Mouse (Mus musculus) midbrain, embryonic 13.5 days (tissue): Measurements from ENCODE around the gene Yy1. TPM values are rescaled to one million over a fixed set of nuclear protein-coding genes. Genes with fewer than 3 reads are reported as not detected.
A peak's percentile ranks its signal among the peaks of the same experiment; 100 is the strongest.

Source experiments
- ATAC-seq: fragments of 200-750 bp; cut with Nextera tagmentation; 2 replicates; pipeline ENCODE4 v1.8.0; 2017; ENCODE audit warnings: mild to moderate bottlenecking, moderate TSS enrichment, moderate library complexity
- H3K27ac ChIP-seq: fragments of 300-500 bp; sonication (generic); 2 replicates; pipeline ENCODE4 v1.5.1; 2015; ENCODE audit warnings: inconsistent platforms, mild to moderate bottlenecking, moderate library complexity
- H3K27me3 ChIP-seq: fragments of 300-500 bp; sonication (generic); 2 replicates; pipeline ENCODE4 v1.6.1; 2015; ENCODE audit warnings: mild to moderate bottlenecking, inconsistent platforms
- H3K36me3 ChIP-seq: fragments of 300-500 bp; sonication (generic); 2 replicates; pipeline ENCODE4 v1.6.1; 2015; ENCODE audit warnings: mild to moderate bottlenecking, inconsistent platforms
- H3K4me1 ChIP-seq: fragments of 300-500 bp; sonication (generic); replicated peaks from 2 replicates; pipeline ENCODE4 v1.6.1; 2015; ENCODE audit warnings: inconsistent platforms
- H3K4me2 ChIP-seq: fragments of 300-500 bp; sonication (generic); replicated peaks from 2 replicates; pipeline ENCODE4 v1.6.1; 2015; ENCODE audit warnings: moderate library complexity, mild to moderate bottlenecking, inconsistent platforms
- H3K4me3 ChIP-seq: fragments of 300-500 bp; sonication (generic); replicated peaks from 2 replicates; pipeline ENCODE4 v1.5.1; 2015; ENCODE audit warnings: mild to moderate bottlenecking, inconsistent platforms
- H3K9ac ChIP-seq: fragments of 300-500 bp; sonication (generic); replicated peaks from 2 replicates; pipeline ENCODE4 v1.6.1; 2015; ENCODE audit warnings: mild to moderate bottlenecking, inconsistent platforms
- H3K9me3 ChIP-seq: fragments of 300-500 bp; sonication (generic); 2 replicates; pipeline ENCODE4 v1.6.1; 2016; ENCODE audit warnings: mild to moderate bottlenecking, inconsistent platforms
- WGBS: fragments of 180-500 bp; shearing (Covaris S2); methylation state at CpG from one replicate; pipeline ENCODE4 v1.1.7; 2015; 5-methylcytosine and 5-hydroxymethylcytosine counted together
- polyA plus RNA-seq: library from polyadenylated mRNA; unstranded; fragments of >200 nt; fragmentation: Nextera tagmentation; extraction: Ambion mirVana; gene quantifications from 2 replicates; pipeline ENCODE4 v1.2.1, GENCODE M21; 2015

The Yy1 gene
- 14.7 and 17.4 TPM in 2 replicates for polyA plus RNA-seq

GRCm38 (mm10) chr12:108792546-108793452 lies at the start of gene Yy1:
Gene Yy1 (plus strand): TSS chr12:108792973.
- peak within 1 kb of the TSS; percentile 60 for H3K4me2 ChIP-seq
- peak; percentile 93 for ATAC-seq
- under 1% methylated on average over 85 of the region's 127 CpGs for WGBS
- no peaks in the 10 kb centered on the region for H3K27me3 ChIP-seq
- H3K9me3 ChIP-seq, result no peaks in the 10 kb centered on the region
- H3K4me1 ChIP-seq, result peaks cover 44% of the 10 kb centered on the region
- peak within 1 kb of the TSS; percentile 93 for H3K9ac ChIP-seq
- no peaks in the 10 kb centered on the region for H3K36me3 ChIP-seq
- peak within 1 kb of the TSS; percentile 98 for H3K27ac ChIP-seq
- H3K4me3 ChIP-seq, result peak within 1 kb of the TSS; percentile 100

GRCm38 (mm10) chr12:108745990-108746389 lies 46.8 kb upstream of the Yy1 start:
- Histone ChIP-seq H3K4me1 (no peaks in the 10 kb centered on the region), H3K9me3 (no peaks in the 10 kb centered on the region), H3K27me3 (no peaks in the 10 kb centered on the region), H3K9ac (no peak overlapping the region), H3K36me3 (no peaks in the 10 kb centered on the region), H3K4me3 (no peak overlapping the region), H3K27ac (no peak overlapping the region), H3K4me2 (no peak overlapping the region)
- ATAC-seq, result no peak

GRCm38 (mm10) chr12:108749019-108749418 lies 43.8 kb upstream of the Yy1 start:
- 53% methylated on average over 6 of the region's 6 CpGs for WGBS
- Histone ChIP-seq H3K4me1 (0 out of 2 replicates have a peak, but pooled peaks cover 2% of the 10 kb centered on the region), H3K9me3 (no peaks in the 10 kb centered on the region), H3K9ac (no peak overlapping the region), H3K4me2 (no peak overlapping the region), H3K4me3 (no peak overlapping the region), H3K36me3 (no peaks in the 10 kb centered on the region), H3K27ac (no peak overlapping the region), H3K27me3 (no peaks in the 10 kb centered on the region)
- ATAC-seq, result no peak

GRCm38 (mm10) chr12:108749454-108749853 lies 43.3 kb upstream of the Yy1 start:
- Histone ChIP-seq H3K4me3 (no peak overlapping the region), H3K27me3 (no peaks in the 10 kb centered on the region), H3K27ac (no peak overlapping the region), H3K36me3 (no peaks in the 10 kb centered on the region), H3K4me2 (no peak overlapping the region), H3K9ac (no peak overlapping the region), H3K9me3 (no peaks in the 10 kb centered on the region), H3K4me1 (0 out of 2 replicates have a peak, but pooled peaks cover 2% of the 10 kb centered on the region)
- no peak for ATAC-seq
- 90% methylated on average over 9 of the region's 9 CpGs for WGBS

- Histone ChIP-seq H3K4me3 (no peak overlapping the region), H3K36me3 (no peaks in the 10 kb centered on the region), H3K27me3 (no peaks in the 10 kb centered on the region), H3K9me3 (no peaks in the 10 kb centered on the region), H3K9ac (no peak overlapping the region), H3K4me1 (0 out of 2 replicates have a peak, but pooled peaks cover 2% of the 10 kb centered on the region), H3K27ac (no peak overlapping the region), H3K4me2 (no peak overlapping the region)
- no peak for ATAC-seq
- WGBS, result 82% methylated on average over 3 of the region's 3 CpGs
Observed at GRCm38 (mm10) chr12:108750226-108750625, 42.5 kb upstream of the Yy1 start.

- Histone ChIP-seq H3K4me2 (no peak overlapping the region), H3K27me3 (no peaks in the 10 kb centered on the region), H3K9me3 (no peaks in the 10 kb centered on the region), H3K4me1 (0 out of 2 replicates have a peak, but pooled peaks cover 2% of the 10 kb centered on the region), H3K36me3 (no peaks in the 10 kb centered on the region), H3K9ac (no peak overlapping the region), H3K27ac (no peak overlapping the region), H3K4me3 (no peak overlapping the region)
- ATAC-seq, result no peak
- WGBS, result 28% methylated on average over 9 of the region's 9 CpGs
Observed at GRCm38 (mm10) chr12:108751790-108752189, 41.0 kb upstream of the Yy1 start.

GRCm38 (mm10) chr12:108755141-108755540 lies 37.6 kb upstream of the Yy1 start:
- ATAC-seq, result no peak
- H3K36me3 ChIP-seq, result no peaks in the 10 kb centered on the region
- no peak overlapping the region for H3K4me3 ChIP-seq
- no peak overlapping the region for H3K9ac ChIP-seq
- H3K4me2 ChIP-seq, result no peak overlapping the region
- H3K9me3 ChIP-seq, result no peaks in the 10 kb centered on the region
- no peak overlapping the region for H3K27ac ChIP-seq
- H3K4me1 ChIP-seq, result peaks cover 5% of the 10 kb centered on the region; the same call in 1 of the 2 replicates
- no peaks in the 10 kb centered on the region for H3K27me3 ChIP-seq
- 88% methylated on average over 21 of the region's 21 CpGs for WGBS

GRCm38 (mm10) chr12:108756611-108757010 lies 36.2 kb upstream of the Yy1 start:
- H3K4me3 ChIP-seq, result no peak overlapping the region

GRCm38 (mm10) chr12:108757717-108758257 lies 35.0 kb upstream of the Yy1 start:
- under 1% methylated on average over 41 of the region's 41 CpGs for WGBS
- Histone ChIP-seq H3K9me3 (no peaks in the 10 kb centered on the region), H3K27ac (no peak overlapping the region), H3K9ac (peak overlapping the region; percentile 68), H3K4me3 (peak overlapping the region; percentile 61), H3K4me1 (peaks cover 3% of the 10 kb centered on the region; the same call in 1 of the 2 replicates), H3K4me2 (peak overlapping the region; percentile 63), H3K27me3 (no peaks in the 10 kb centered on the region), H3K36me3 (no peaks in the 10 kb centered on the region)
- peak; percentile 96 for ATAC-seq

More at GRCm38 (mm10) chr12:108756611-108757010, 36.2 kb upstream of the Yy1 start:
- H3K27ac ChIP-seq, result no peak overlapping the region
- H3K4me1 ChIP-seq, result peaks cover 5% of the 10 kb centered on the region; the same call in 1 of the 2 replicates
- ATAC-seq, result no peak
- H3K36me3 ChIP-seq, result no peaks in the 10 kb centered on the region
- 92% methylated on average over 10 of the region's 10 CpGs for WGBS
- H3K4me2 ChIP-seq, result no peak overlapping the region
- no peaks in the 10 kb centered on the region for H3K27me3 ChIP-seq
- H3K9ac ChIP-seq, result no peak overlapping the region
- H3K9me3 ChIP-seq, result no peaks in the 10 kb centered on the region

- Histone ChIP-seq H3K4me2 (peak overlapping the region; percentile 63), H3K27me3 (no peaks in the 10 kb centered on the region), H3K4me3 (peak overlapping the region; percentile 61), H3K36me3 (no peaks in the 10 kb centered on the region), H3K9me3 (no peaks in the 10 kb centered on the region), H3K9ac (no peak overlapping the region), H3K27ac (0 out of 2 replicates have a peak overlapping the region, but pooled peaks have one; percentile 14), H3K4me1 (peaks cover 3% of the 10 kb centered on the region; the same call in 1 of the 2 replicates)
- no peak for ATAC-seq
- 81% methylated on average over 8 of the region's 8 CpGs for WGBS
Observed at GRCm38 (mm10) chr12:108758273-108758672, 34.5 kb upstream of the Yy1 start.

GRCm38 (mm10) chr12:108758682-108759081 lies 34.1 kb upstream of the Yy1 start:
- peaks cover 8% of the 10 kb centered on the region; the same call in 1 of the 2 replicates for H3K4me1 ChIP-seq
- WGBS, result 86% methylated on average over 13 of the region's 13 CpGs
- no peaks in the 10 kb centered on the region for H3K36me3 ChIP-seq
- H3K27ac ChIP-seq, result no peak overlapping the region
- H3K9ac ChIP-seq, result no peak overlapping the region
- H3K27me3 ChIP-seq, result no peaks in the 10 kb centered on the region
- H3K4me3 ChIP-seq, result no peak overlapping the region
- peak; percentile 25; the same call in 1 of the 2 replicates for ATAC-seq
- H3K4me2 ChIP-seq, result no peak overlapping the region
- H3K9me3 ChIP-seq, result no peaks in the 10 kb centered on the region

GRCm38 (mm10) chr12:108759266-108759665 lies 33.5 kb upstream of the Yy1 start:
- Histone ChIP-seq H3K4me2 (no peak overlapping the region), H3K27ac (no peak overlapping the region), H3K9ac (no peak overlapping the region), H3K36me3 (no peaks in the 10 kb centered on the region), H3K4me1 (peaks cover 8% of the 10 kb centered on the region; the same call in 1 of the 2 replicates), H3K4me3 (no peak overlapping the region), H3K9me3 (no peaks in the 10 kb centered on the region), H3K27me3 (no peaks in the 10 kb centered on the region)
- WGBS, result 74% methylated on average over 11 of the region's 11 CpGs
- ATAC-seq, result no peak
